ENCODE assay signal across 21 mouse cellular contexts in genomic region chr2:131933013-131933412, GRCm38 (mm10). TPM values are rescaled to one million over a fixed set of nuclear protein-coding genes. Genes with fewer than 3 reads are reported as not detected.
DNase-seq lines count a peak whose midpoint lies in the region; ATAC-seq and TF ChIP-seq lines count a peak whose summit lies in the region.
"Had no signal": no experiment of that assay in that cellular context is flagged by ENCODE, and none has a peak within 500 bp of the region (broad histone marks: within the 10 kb centered on the region; RNA-seq: fewer than 3 reads in every experiment).

No protein-coding gene starts in this region.

- no peak for DNase-seq in lung, adult 2 months
- DNase-seq in forebrain, embryonic 11.5 days (ENCODE audit: low spot score): no peak
- DNase-seq in right cerebral cortex, postnatal 25 days: no peak
- DNase-seq in left cerebral cortex, postnatal 4 days: no peak
- DNase-seq: adrenal gland, postnatal 10 days; cerebellum, adult 2 months; gastrocnemius, postnatal 36 days; lung, postnatal 10 days; thymus, postnatal 14 days had no signal

- H3K9ac ChIP-seq in lung, embryonic 15.5 days: no peak overlapping the region
- no peak overlapping the region for H3K9ac ChIP-seq in forebrain, embryonic 11.5 days (ENCODE audit: low read length)
- H3K9ac ChIP-seq in forebrain, embryonic 16.5 days (replicated peaks; ENCODE audit: low read depth, low read length): no peak overlapping the region
- H3K9ac ChIP-seq: embryonic facial prominence, embryonic 15.5 days; liver, embryonic 12.5 days had no signal

- WGBS in lung, embryonic 15.5 days: 21% methylated on average over 6 of the region's 6 CpGs
- WGBS in lung, adult 2 months: 32% methylated on average over 6 of the region's 6 CpGs
- 31% methylated on average over 6 of the region's 6 CpGs for WGBS in forebrain, embryonic 11.5 days
- WGBS in forebrain, embryonic 16.5 days: 21% methylated on average over 6 of the region's 6 CpGs
- 39% methylated on average over 6 of the region's 6 CpGs for WGBS in olfactory bulb, adult 2 months

- no peak for ATAC-seq in lung, embryonic 15.5 days (ENCODE audit: borderline replicate concordance, extremely low read depth, low FRiP score, low TSS enrichment)
- ATAC-seq in forebrain, embryonic 11.5 days (replicated peaks; ENCODE audit: low FRiP score): peak; percentile 46; the same call in 1 of the 2 replicates
- peak; percentile 57 for ATAC-seq in forebrain, embryonic 16.5 days
- ATAC-seq: CD4-positive, CD25-positive, alpha-beta regulatory T cell, adult 4 months had no signal

- peak overlapping the region; percentile 30; the same call in 1 of the 2 replicates for H3K27ac ChIP-seq in lung, embryonic 15.5 days
- no peak overlapping the region for H3K27ac ChIP-seq in forebrain, embryonic 11.5 days (ENCODE audit: low read depth, low read length)
- peak overlapping the region; percentile 23; the same call in 1 of the 2 replicates for H3K27ac ChIP-seq in forebrain, embryonic 16.5 days (ENCODE audit: low read length)
- H3K27ac ChIP-seq in olfactory bulb, adult 2 months (ENCODE audit: insufficient read depth, low read depth, low read length): peak overlapping the region; percentile 40; the same call in 1 of the 2 replicates
- H3K27ac ChIP-seq: embryonic facial prominence, embryonic 15.5 days; liver, embryonic 12.5 days had no signal

- H3K4me1 ChIP-seq in lung, embryonic 15.5 days: peaks cover 23% of the 10 kb centered on the region
- H3K4me1 ChIP-seq in lung, adult 2 months (ENCODE audit: control insufficient read depth, insufficient read depth, low read length): peaks cover 5% of the 10 kb centered on the region; the same call in 1 of the 2 replicates
- no peaks in the 10 kb centered on the region for H3K4me1 ChIP-seq in forebrain, embryonic 11.5 days (replicated peaks; ENCODE audit: control insufficient read depth, insufficient read depth, low read length)
- H3K4me1 ChIP-seq in forebrain, embryonic 16.5 days (replicated peaks; ENCODE audit: control insufficient read depth, insufficient read depth, low read length): peaks cover 13% of the 10 kb centered on the region
- peaks cover 8% of the 10 kb centered on the region; the same call in 1 of the 2 replicates for H3K4me1 ChIP-seq in olfactory bulb, adult 2 months (ENCODE audit: control insufficient read depth, insufficient read depth, low read length)

- intact Hi-C loops in left cerebral cortex, postnatal 4 days (cut with DNase I): no loop called here

- no peak for TF ChIP-seq CTCF in lung, adult 2 months (IDR thresholded peaks at IDR 0.05; ENCODE audit: insufficient read depth, low read length)
- no peak for TF ChIP-seq CTCF in olfactory bulb, adult 2 months (IDR thresholded peaks at IDR 0.05; ENCODE audit: insufficient read depth, low read depth, low read length)

- H3K36me3 ChIP-seq in lung, embryonic 15.5 days: no peaks in the 10 kb centered on the region
- no peaks in the 10 kb centered on the region for H3K36me3 ChIP-seq in forebrain, embryonic 11.5 days (ENCODE audit: control insufficient read depth, insufficient read depth, low read length)
- H3K36me3 ChIP-seq in forebrain, embryonic 16.5 days (ENCODE audit: control insufficient read depth, insufficient read depth): peaks cover 13% of the 10 kb centered on the region

- no peak overlapping the region for H3K4me2 ChIP-seq in lung, embryonic 15.5 days
- H3K4me2 ChIP-seq in forebrain, embryonic 11.5 days (ENCODE audit: low read depth, low read length, severe bottlenecking): no peak overlapping the region
- H3K4me2 ChIP-seq in forebrain, embryonic 16.5 days (ENCODE audit: low read length): no peak overlapping the region
- H3K4me2 ChIP-seq: embryonic facial prominence, embryonic 15.5 days; heart, embryonic 13.5 days; liver, embryonic 12.5 days had no signal

- no peak overlapping the region for H3K4me3 ChIP-seq in lung, embryonic 15.5 days
- no peak overlapping the region for H3K4me3 ChIP-seq in lung, adult 2 months (replicated peaks; ENCODE audit: extremely low read depth, low read depth, low read length)
- H3K4me3 ChIP-seq in forebrain, embryonic 11.5 days (ENCODE audit: low read depth, low read length): no peak overlapping the region
- H3K4me3 ChIP-seq in forebrain, embryonic 16.5 days (replicated peaks; ENCODE audit: low read length): no peak overlapping the region
- H3K4me3 ChIP-seq in olfactory bulb, adult 2 months (ENCODE audit: insufficient read depth, low read depth, low read length): no peak overlapping the region
- H3K4me3 ChIP-seq: embryonic facial prominence, embryonic 15.5 days; heart, embryonic 13.5 days; liver, embryonic 12.5 days; megakaryocyte, embryonic 14.5 days had no signal

- no peaks in the 10 kb centered on the region for H3K9me3 ChIP-seq in lung, embryonic 15.5 days
- no peaks in the 10 kb centered on the region for H3K9me3 ChIP-seq in forebrain, embryonic 11.5 days (ENCODE audit: control insufficient read depth, low read length)
- no peaks in the 10 kb centered on the region for H3K9me3 ChIP-seq in forebrain, embryonic 16.5 days (ENCODE audit: control insufficient read depth, low read length)
- H3K9me3 ChIP-seq: embryonic facial prominence, embryonic 15.5 days; heart, embryonic 13.5 days; liver, embryonic 12.5 days; megakaryocyte, embryonic 14.5 days had no signal

- no peaks in the 10 kb centered on the region for H3K27me3 ChIP-seq in lung, embryonic 15.5 days
- no peaks in the 10 kb centered on the region for H3K27me3 ChIP-seq in forebrain, embryonic 11.5 days (ENCODE audit: control insufficient read depth, insufficient read depth, low read length)
- no peaks in the 10 kb centered on the region for H3K27me3 ChIP-seq in forebrain, embryonic 16.5 days (replicated peaks; ENCODE audit: control insufficient read depth, insufficient read depth, low read length)
- H3K27me3 ChIP-seq: embryonic facial prominence, embryonic 15.5 days; heart, embryonic 13.5 days; liver, embryonic 12.5 days; megakaryocyte, embryonic 14.5 days had no signal

- no peak for TF ChIP-seq POLR2A in lung, adult 2 months (IDR thresholded peaks at IDR 0.05; ENCODE audit: borderline replicate concordance, extremely low read depth, low read depth, low read length)
- TF ChIP-seq POLR2A in olfactory bulb, adult 2 months (IDR thresholded peaks at IDR 0.05; ENCODE audit: insufficient read depth, low read depth, low read length): no peak

RNA-seq across cellular contexts. Expression of gene Prnd, which starts 17.6 kb away (rescaled TPM):
- 44.2 and 44.8 TPM in 2 replicates for polyA plus RNA-seq in lung, embryonic 15.5 days (2015; fragmentation: Nextera tagmentation; extraction: Ambion mirVana)
- 0.95 and 1.1 TPM in 2 replicates for polyA plus RNA-seq in lung, adult 2 months (2012; rRNA removed)
- 4.5 and 5.0 TPM in 2 replicates for polyA plus RNA-seq in forebrain, embryonic 11.5 days (2014; fragmentation: Nextera tagmentation; extraction: Ambion mirVana)
- 11.2 and 12.8 TPM in 2 replicates for polyA plus RNA-seq in forebrain, embryonic 16.5 days (2015; fragmentation: Nextera tagmentation; extraction: Ambion mirVana)
- polyA plus RNA-seq in olfactory bulb, adult 2 months (2012; ENCODE audit: insufficient read depth, insufficient read length, low replicate concordance, missing spikeins): not detected in 2 replicates
- 10 to 100 TPM in 1 of 2 experiments, 1 to 10 TPM in 1; 8.1 to 10.0 TPM for total RNA-seq in left cerebral cortex, postnatal 4 days (2021)
- total RNA-seq: hematopoietic stem cell, adult 5-6 weeks; left cerebral cortex, adult 18-20 months had no signal

RNA-seq across cellular contexts. Expression of gene Prn, which starts 23.3 kb away (rescaled TPM):
- not detected in 2 replicates for polyA plus RNA-seq in lung, embryonic 15.5 days (2015; fragmentation: Nextera tagmentation; extraction: Ambion mirVana)
- not detected in 2 replicates for polyA plus RNA-seq in lung, adult 2 months (2012; rRNA removed)
- polyA plus RNA-seq in forebrain, embryonic 11.5 days (2014; fragmentation: Nextera tagmentation; extraction: Ambion mirVana): not detected in 2 replicates
- polyA plus RNA-seq in forebrain, embryonic 16.5 days (2015; fragmentation: Nextera tagmentation; extraction: Ambion mirVana): 0.48 TPM in 1 of 2 replicates, not detected in the other
- polyA plus RNA-seq in olfactory bulb, adult 2 months (2012; ENCODE audit: insufficient read depth, insufficient read length, low replicate concordance, missing spikeins): not detected in 2 replicates
- total RNA-seq in left cerebral cortex, postnatal 4 days (2021): 1 to 10 TPM in 1 of 2 experiments, not detected in 1; 1.1 TPM
- total RNA-seq: adrenal gland, postnatal 10 days; hematopoietic stem cell, adult 5-6 weeks; left cerebral cortex, adult 18-20 months had no signal
- polyA plus RNA-seq: CD4-positive, CD25-positive, alpha-beta regulatory T cell, adult 4 months; cerebellum, adult 2 months; embryonic facial prominence, embryonic 15.5 days; frontal cortex, adult 2 months; heart, embryonic 13.5 days; large intestine, adult 2 months; liver, embryonic 12.5 days had no signal

RNA-seq across cellular contexts. Expression of gene Prnp, which starts 23.3 kb away (rescaled TPM):
- 53.2 and 57.0 TPM in 2 replicates for polyA plus RNA-seq in lung, embryonic 15.5 days (2015; fragmentation: Nextera tagmentation; extraction: Ambion mirVana)
- polyA plus RNA-seq in lung, adult 2 months (2012; rRNA removed): 95.5 and 102 TPM in 2 replicates
- polyA plus RNA-seq in forebrain, embryonic 11.5 days (2014; fragmentation: Nextera tagmentation; extraction: Ambion mirVana): 25.4 and 31.2 TPM in 2 replicates
- 204 and 205 TPM in 2 replicates for polyA plus RNA-seq in forebrain, embryonic 16.5 days (2015; fragmentation: Nextera tagmentation; extraction: Ambion mirVana)
- 140 TPM in 1 of 2 replicates, not detected in the other for polyA plus RNA-seq in olfactory bulb, adult 2 months (2012; ENCODE audit: insufficient read depth, insufficient read length, low replicate concordance, missing spikeins)
- 100 to 1,000 TPM; 227 to 254 TPM for total RNA-seq in left cerebral cortex, postnatal 4 days (2021)
